Mouse (Mus musculus): Measurements from ENCODE around the gene Elp5. TPM values are rescaled to one million over a fixed set of nuclear protein-coding genes. Genes with fewer than 3 reads are reported as not detected.

Elp5 gene
- polyA plus RNA-seq, 2 experiments: 101 to 122 TPM

DNA sequence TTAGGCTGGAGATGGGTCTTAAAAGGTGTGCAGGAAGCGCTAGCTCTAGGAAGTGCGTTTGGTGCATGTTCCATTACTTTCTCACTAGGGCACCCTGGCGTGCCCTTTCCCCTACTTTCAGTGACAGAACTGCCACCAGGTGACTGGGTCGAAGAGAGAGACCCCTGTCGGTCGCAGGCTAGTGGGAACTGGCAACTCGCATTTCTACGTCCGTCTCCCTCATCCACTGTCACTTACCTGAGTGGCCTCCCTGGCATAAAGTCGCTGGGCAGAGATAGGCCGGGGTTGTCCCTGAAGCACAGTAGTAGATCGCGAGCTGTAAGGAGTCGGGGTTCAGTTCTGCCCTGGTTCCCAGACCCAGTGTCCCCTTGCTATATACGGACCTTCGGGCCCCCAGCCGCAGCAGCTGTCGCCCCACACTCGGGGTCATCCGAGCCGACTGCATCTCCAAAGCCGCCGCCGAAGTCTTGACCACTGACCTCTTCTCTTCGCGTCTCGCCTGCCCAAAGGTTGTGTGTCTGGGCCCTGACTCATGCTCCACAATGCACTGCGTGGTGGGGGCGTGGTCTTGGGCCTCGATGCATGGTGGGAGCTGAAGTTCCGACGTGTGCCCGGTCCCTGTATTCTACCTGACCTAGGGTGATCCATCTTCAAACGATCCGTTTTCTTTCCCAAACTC lies 32.7 kb upstream of the Elp5 start, which contains the start of gene Acadvl:
Gene Acadvl (minus strand): TSS at position 532 of the 679 bp plus-strand sequence.
- Histone ChIP-seq H3K4me3 (replicated peaks; ENCODE audit: low read length) (peak within 1 kb of the TSS; percentile 55), H3K4me2 (replicated peaks; ENCODE audit: low read depth, low read length, severe bottlenecking) (peak within 1 kb of the TSS; percentile 85), H3K27ac (replicated peaks; ENCODE audit: low read depth, low read length) (peak within 1 kb of the TSS; percentile 53), H3K36me3 (ENCODE audit: control insufficient read depth, insufficient read depth, low read length) (peaks cover 39% of the 10 kb centered on the region), H3K9ac (ENCODE audit: low read depth, low read length, severe bottlenecking) (peak within 1 kb of the TSS; percentile 71), H3K9me3 (ENCODE audit: control insufficient read depth, low read length) (no peaks in the 10 kb centered on the region), H3K27me3 (ENCODE audit: control insufficient read depth, insufficient read depth, low read length) (no peaks in the 10 kb centered on the region), H3K4me1 (ENCODE audit: control insufficient read depth, insufficient read depth, low read length) (peaks cover 32% of the 10 kb centered on the region)
- TF ChIP-seq POLR2A (IDR thresholded peaks at IDR 0.05; ENCODE audit: borderline replicate concordance, extremely low read depth, insufficient read depth, insufficient read length): no peak
- ATAC-seq (ENCODE audit: low FRiP score, low read depth) (peak; percentile 77), DNase-seq (ENCODE audit: low spot score) (peak; percentile 78)
- under 1% methylated on average over 34 of the region's 35 CpGs for WGBS

DNA sequence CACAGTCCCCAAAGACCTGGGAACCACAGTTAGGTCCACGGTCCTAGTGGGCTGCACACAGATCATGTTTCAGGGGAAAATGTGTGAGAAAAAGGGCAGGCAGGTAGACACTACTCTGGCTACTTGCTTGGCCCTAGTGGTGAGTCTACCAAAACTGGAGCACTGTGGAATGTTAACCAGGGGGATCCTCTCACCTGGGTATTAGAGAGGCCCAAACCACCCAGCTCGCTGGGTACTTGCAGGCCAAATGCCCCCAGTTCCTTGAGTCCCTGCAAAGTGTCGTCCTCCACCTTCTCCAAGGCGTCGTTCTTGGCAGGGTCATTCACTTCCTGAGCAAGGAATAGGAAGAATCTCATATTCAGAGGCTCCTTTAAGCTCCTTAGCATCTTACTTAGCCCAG lies 31.7 kb upstream of the Elp5 start:
- WGBS: 58% methylated on average over 5 of the region's 5 CpGs
- no peak for ATAC-seq (ENCODE audit: low FRiP score, low read depth)
- Histone ChIP-seq H3K4me1 (ENCODE audit: control insufficient read depth, insufficient read depth, low read length) (peaks cover 23% of the 10 kb centered on the region), H3K4me3 (replicated peaks; ENCODE audit: low read length) (no peak overlapping the region), H3K9ac (ENCODE audit: low read depth, low read length, severe bottlenecking) (no peak overlapping the region), H3K4me2 (replicated peaks; ENCODE audit: low read depth, low read length, severe bottlenecking) (no peak overlapping the region; the same call in 1 of the 2 replicates), H3K9me3 (ENCODE audit: control insufficient read depth, low read length) (no peaks in the 10 kb centered on the region), H3K27me3 (ENCODE audit: control insufficient read depth, insufficient read depth, low read length) (no peaks in the 10 kb centered on the region), H3K27ac (replicated peaks; ENCODE audit: low read depth, low read length) (no peak overlapping the region), H3K36me3 (ENCODE audit: control insufficient read depth, insufficient read depth, low read length) (peaks cover 48% of the 10 kb centered on the region)
- DNase-seq (ENCODE audit: low spot score): no peak
- TF ChIP-seq POLR2A (IDR thresholded peaks at IDR 0.05; ENCODE audit: borderline replicate concordance, extremely low read depth, insufficient read depth, insufficient read length): no peak

DNA sequence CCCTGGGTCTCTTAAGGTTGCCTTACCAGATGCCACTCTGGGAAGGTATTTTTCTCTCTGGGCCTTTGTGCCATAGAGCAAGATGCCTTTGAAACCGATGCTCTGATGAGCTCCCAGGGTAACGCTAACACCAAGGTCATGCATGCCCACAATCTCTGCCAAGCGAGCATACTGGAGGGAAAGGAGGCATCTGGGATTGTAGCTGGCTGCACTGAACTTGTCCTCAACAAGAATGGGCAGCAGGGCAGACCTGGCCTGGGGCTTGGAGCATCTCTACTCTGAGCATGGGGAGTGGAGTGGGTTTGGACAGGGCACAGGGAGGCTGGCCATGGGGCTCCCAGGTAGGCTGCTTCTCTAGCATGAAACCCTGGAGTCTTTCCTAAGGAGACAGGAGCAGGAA lies 31.1 kb upstream of the Elp5 start:
- Histone ChIP-seq H3K9me3 (ENCODE audit: control insufficient read depth, low read length) (no peaks in the 10 kb centered on the region), H3K9ac (ENCODE audit: low read depth, low read length, severe bottlenecking) (no peak overlapping the region), H3K4me3 (replicated peaks; ENCODE audit: low read length) (no peak overlapping the region), H3K36me3 (ENCODE audit: control insufficient read depth, insufficient read depth, low read length) (peaks cover 55% of the 10 kb centered on the region), H3K27me3 (ENCODE audit: control insufficient read depth, insufficient read depth, low read length) (no peaks in the 10 kb centered on the region), H3K27ac (replicated peaks; ENCODE audit: low read depth, low read length) (no peak overlapping the region), H3K4me1 (ENCODE audit: control insufficient read depth, insufficient read depth, low read length) (peaks cover 20% of the 10 kb centered on the region), H3K4me2 (replicated peaks; ENCODE audit: low read depth, low read length, severe bottlenecking) (no peak overlapping the region)
- ATAC-seq (ENCODE audit: low FRiP score, low read depth): no peak
- TF ChIP-seq POLR2A (IDR thresholded peaks at IDR 0.05; ENCODE audit: borderline replicate concordance, extremely low read depth, insufficient read depth, insufficient read length): no peak
- 90% methylated on average over 3 of the region's 3 CpGs for WGBS
- DNase-seq (ENCODE audit: low spot score): no peak

DNA sequence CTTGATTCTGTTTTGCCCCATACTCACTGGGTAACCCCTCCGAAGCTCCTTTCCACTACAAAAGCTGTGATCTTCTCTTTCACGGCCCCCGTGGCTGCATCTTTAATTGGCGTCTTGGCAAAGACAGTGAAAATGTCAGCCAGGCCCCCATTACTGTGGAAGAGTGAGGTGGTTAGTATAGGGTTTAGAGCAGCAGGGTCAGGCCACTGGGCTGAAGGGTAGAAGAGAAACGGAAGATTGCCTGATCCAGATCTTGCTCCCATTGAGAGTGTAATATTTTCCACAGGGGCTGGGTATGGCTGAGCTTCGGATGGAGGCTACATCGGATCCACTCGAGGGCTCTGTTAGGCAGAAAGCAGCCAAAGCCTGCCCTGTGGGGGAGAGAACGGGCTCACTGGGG lies 30.6 kb upstream of the Elp5 start:
- H3K4me2 ChIP-seq (replicated peaks; ENCODE audit: low read depth, low read length, severe bottlenecking): no peak overlapping the region
- 86% methylated on average over 9 of the region's 9 CpGs for WGBS
- no peak for TF ChIP-seq POLR2A (IDR thresholded peaks at IDR 0.05; ENCODE audit: borderline replicate concordance, extremely low read depth, insufficient read depth, insufficient read length)

DNA sequence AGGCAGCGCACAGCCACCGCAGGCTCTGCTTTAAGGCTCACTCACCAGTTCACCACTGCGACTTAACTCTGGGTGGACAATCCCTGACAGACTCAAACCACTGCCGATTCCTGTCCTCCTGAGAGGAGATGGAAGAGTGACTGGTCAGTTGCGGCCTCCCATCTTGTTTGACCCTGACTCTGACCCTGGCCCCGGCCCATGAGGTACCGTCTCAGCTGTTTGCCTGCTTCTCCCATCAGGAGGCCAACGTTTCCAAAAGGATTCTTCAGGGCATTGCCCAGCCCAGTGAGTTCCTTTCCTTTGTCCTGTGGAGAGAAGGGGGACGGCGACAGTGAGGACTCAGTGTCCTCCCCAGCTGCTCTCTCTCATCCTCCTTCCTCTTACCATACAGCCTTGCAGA lies 28.6 kb upstream of the Elp5 start:
- H3K9me3 ChIP-seq (ENCODE audit: control insufficient read depth, low read length): no peaks in the 10 kb centered on the region
- ATAC-seq (ENCODE audit: low FRiP score, low read depth): no peak
- no peak overlapping the region for H3K27ac ChIP-seq (replicated peaks; ENCODE audit: low read depth, low read length)
- no peak for DNase-seq (ENCODE audit: low spot score)
- TF ChIP-seq POLR2A (IDR thresholded peaks at IDR 0.05; ENCODE audit: borderline replicate concordance, extremely low read depth, insufficient read depth, insufficient read length): no peak
- H3K4me2 ChIP-seq (replicated peaks; ENCODE audit: low read depth, low read length, severe bottlenecking): no peak overlapping the region
- H3K36me3 ChIP-seq (ENCODE audit: control insufficient read depth, insufficient read depth, low read length): peaks cover 79% of the 10 kb centered on the region
- H3K27me3 ChIP-seq (ENCODE audit: control insufficient read depth, insufficient read depth, low read length): no peaks in the 10 kb centered on the region
- H3K4me3 ChIP-seq (replicated peaks; ENCODE audit: low read length): no peak overlapping the region
- H3K4me1 ChIP-seq (ENCODE audit: control insufficient read depth, insufficient read depth, low read length): peaks cover 10% of the 10 kb centered on the region
- 88% methylated on average over 10 of the region's 10 CpGs for WGBS
- H3K9ac ChIP-seq (ENCODE audit: low read depth, low read length, severe bottlenecking): no peak overlapping the region

More for the DNA sequence above, 30.6 kb upstream of the Elp5 start:
- H3K27ac ChIP-seq (replicated peaks; ENCODE audit: low read depth, low read length): no peak overlapping the region
- H3K4me3 ChIP-seq (replicated peaks; ENCODE audit: low read length): no peak overlapping the region
- H3K4me1 ChIP-seq (ENCODE audit: control insufficient read depth, insufficient read depth, low read length): peaks cover 18% of the 10 kb centered on the region
- H3K9ac ChIP-seq (ENCODE audit: low read depth, low read length, severe bottlenecking): no peak overlapping the region
- DNase-seq (ENCODE audit: low spot score): no peak
- no peaks in the 10 kb centered on the region for H3K27me3 ChIP-seq (ENCODE audit: control insufficient read depth, insufficient read depth, low read length)
- H3K36me3 ChIP-seq (ENCODE audit: control insufficient read depth, insufficient read depth, low read length): peaks cover 60% of the 10 kb centered on the region
- ATAC-seq (ENCODE audit: low FRiP score, low read depth): no peak
- no peaks in the 10 kb centered on the region for H3K9me3 ChIP-seq (ENCODE audit: control insufficient read depth, low read length)
